Mouse (Mus musculus) E14TG2a.4 (cell line): Measurements from ENCODE around the gene Pola2.

Source experiments
- H3K27me3 ChIP-seq: 2 replicates; pipeline ENCODE4 v1.6.1; 2014; ENCODE audit warnings: low read length, control low read depth; ENCODE audit not compliant: insufficient read depth
- H3K36me3 ChIP-seq: 2 replicates; pipeline ENCODE4 v1.6.1; 2014; ENCODE audit warnings: low read length, control low read depth; ENCODE audit not compliant: insufficient read depth
- H3K4me1 ChIP-seq: replicated peaks from 2 replicates; pipeline ENCODE4 v1.6.1; 2014; ENCODE audit warnings: low read depth, low read length, control low read depth
- H3K4me3 ChIP-seq: replicated peaks from 2 replicates; pipeline ENCODE4 v1.5.1; 2014; ENCODE audit warnings: mild to moderate bottlenecking, low read length
- H3K9me3 ChIP-seq: 2 replicates; pipeline ENCODE4 v1.6.1; 2014; ENCODE audit warnings: low read length, control low read depth
- CTCF ChIP-seq: conservative IDR thresholded peaks from 2 replicates; pipeline ENCODE4 v1.5.1; 2014; ENCODE audit warnings: low read length
- NANOG ChIP-seq: IDR thresholded peaks from 2 replicates; pipeline ENCODE4 v1.6.1; 2014; ENCODE audit warnings: borderline replicate concordance, low read length, mixed read lengths
- POU5F1 ChIP-seq: IDR thresholded peaks from 2 replicates; pipeline ENCODE4 v1.6.1; 2014; ENCODE audit warnings: low read length, borderline replicate concordance

The Pola2 gene

GRCm38 (mm10) chr19:5962651-5963050 lies 1.4 kb downstream of the Pola2 start:
- H3K9me3 ChIP-seq = no peaks in the 10 kb centered on the region
- no peaks in the 10 kb centered on the region for H3K27me3 ChIP-seq
- H3K4me1 ChIP-seq = peaks cover 62% of the 10 kb centered on the region
- TF ChIP-seq NANOG (no peak), POU5F1 (no peak), CTCF (no peak)
- H3K4me3 ChIP-seq = peak overlapping the region; percentile 93
- H3K36me3 ChIP-seq = peaks cover 47% of the 10 kb centered on the region

- Histone ChIP-seq H3K9me3 (no peaks in the 10 kb centered on the region), H3K27me3 (no peaks in the 10 kb centered on the region), H3K4me1 (peaks cover 64% of the 10 kb centered on the region), H3K4me3 (no peak overlapping the region), H3K36me3 (peaks cover 97% of the 10 kb centered on the region)
- TF ChIP-seq NANOG = no peak
- TF ChIP-seq POU5F1 = no peak
- TF ChIP-seq CTCF = no peak
These were observed 6.6 kb downstream of the Pola2 start for GRCm38 (mm10) chr19:5957371-5957770.

GRCm38 (mm10) chr19:5956685-5957084 lies 7.3 kb downstream of the Pola2 start:
- H3K27me3 ChIP-seq = no peaks in the 10 kb centered on the region
- H3K36me3 ChIP-seq = peaks cover 99% of the 10 kb centered on the region
- peaks cover 66% of the 10 kb centered on the region for H3K4me1 ChIP-seq
- H3K4me3 ChIP-seq = no peak overlapping the region
- TF ChIP-seq POU5F1 = no peak
- peak; percentile 88 for TF ChIP-seq CTCF
- TF ChIP-seq NANOG = no peak
- no peaks in the 10 kb centered on the region for H3K9me3 ChIP-seq

GRCm38 (mm10) chr19:5955704-5956670 lies 8.0 kb downstream of the Pola2 start:
- H3K27me3 ChIP-seq = no peaks in the 10 kb centered on the region
- no peaks in the 10 kb centered on the region for H3K9me3 ChIP-seq
- peaks cover 99% of the 10 kb centered on the region for H3K36me3 ChIP-seq
- peaks cover 64% of the 10 kb centered on the region for H3K4me1 ChIP-seq
- no peak for TF ChIP-seq NANOG
- no peak for TF ChIP-seq POU5F1
- no peak for TF ChIP-seq CTCF
- H3K4me3 ChIP-seq = no peak overlapping the region

- H3K27me3 ChIP-seq = no peaks in the 10 kb centered on the region
- H3K4me1 ChIP-seq = peaks cover 66% of the 10 kb centered on the region
- TF ChIP-seq POU5F1 (no peak), CTCF (no peak), NANOG (no peak)
- peaks cover 100% of the 10 kb centered on the region for H3K36me3 ChIP-seq
- no peaks in the 10 kb centered on the region for H3K9me3 ChIP-seq
- no peak overlapping the region for H3K4me3 ChIP-seq
These were observed 9.1 kb downstream of the Pola2 start for GRCm38 (mm10) chr19:5954936-5955335.

- peaks cover 100% of the 10 kb centered on the region for H3K36me3 ChIP-seq
- TF ChIP-seq CTCF (no peak), NANOG (no peak), POU5F1 (no peak)
- H3K27me3 ChIP-seq = no peaks in the 10 kb centered on the region
- no peaks in the 10 kb centered on the region for H3K9me3 ChIP-seq
- peaks cover 65% of the 10 kb centered on the region for H3K4me1 ChIP-seq
- H3K4me3 ChIP-seq = no peak overlapping the region
These were observed 9.8 kb downstream of the Pola2 start for GRCm38 (mm10) chr19:5954031-5954710.

- peaks cover 61% of the 10 kb centered on the region for H3K4me1 ChIP-seq
- H3K36me3 ChIP-seq = peaks cover 100% of the 10 kb centered on the region
- H3K27me3 ChIP-seq = no peaks in the 10 kb centered on the region
- H3K9me3 ChIP-seq = no peaks in the 10 kb centered on the region
- no peak overlapping the region for H3K4me3 ChIP-seq
- TF ChIP-seq CTCF = no peak
- TF ChIP-seq POU5F1 = no peak
- TF ChIP-seq NANOG = no peak
These were observed 10.7 kb downstream of the Pola2 start for GRCm38 (mm10) chr19:5953201-5953770.

- Histone ChIP-seq H3K9me3 (no peaks in the 10 kb centered on the region), H3K4me3 (no peak overlapping the region), H3K27me3 (no peaks in the 10 kb centered on the region), H3K36me3 (peaks cover 100% of the 10 kb centered on the region), H3K4me1 (peaks cover 61% of the 10 kb centered on the region)
- TF ChIP-seq NANOG (no peak), CTCF (no peak)
These were observed 11.8 kb downstream of the Pola2 start for GRCm38 (mm10) chr19:5952071-5952691.
